Mouse (Mus musculus) heart, embryonic 13.5 days (tissue): ENCODE data around the gene Zfp39. TPM values are rescaled to one million over a fixed set of nuclear protein-coding genes. Genes with fewer than 3 reads are reported as not detected.

Experiments
- ATAC-seq: fragments of 200-750 bp; cut with Nextera tagmentation; 2 replicates; pipeline ENCODE4 v1.8.0; 2017; ENCODE audit warnings: moderate TSS enrichment; ENCODE audit not compliant: insufficient number of reproducible peaks, low FRiP score, low TSS enrichment; ENCODE audit errors: extremely low read depth
- H3K27ac ChIP-seq: fragments of 300-500 bp; sonication (generic); replicated peaks from 2 replicates; pipeline ENCODE4 v1.5.1; 2015; ENCODE audit warnings: moderate library complexity, mild to moderate bottlenecking, inconsistent platforms
- H3K27me3 ChIP-seq: fragments of 300-500 bp; sonication (generic); replicated peaks from 2 replicates; pipeline ENCODE4 v1.6.1; 2015; ENCODE audit warnings: mild to moderate bottlenecking, inconsistent platforms
- H3K36me3 ChIP-seq: fragments of 300-500 bp; sonication (generic); 2 replicates; pipeline ENCODE4 v1.6.1; 2015; ENCODE audit warnings: mild to moderate bottlenecking, inconsistent platforms
- H3K4me1 ChIP-seq: fragments of 300-500 bp; sonication (generic); 2 replicates; pipeline ENCODE4 v1.6.1; 2015; ENCODE audit warnings: inconsistent platforms
- H3K4me2 ChIP-seq: fragments of 300-500 bp; sonication (generic); 2 replicates; pipeline ENCODE4 v1.6.1; 2015; ENCODE audit warnings: inconsistent platforms, mild to moderate bottlenecking, moderate library complexity
- H3K4me3 ChIP-seq: fragments of 300-500 bp; sonication (generic); 2 replicates; pipeline ENCODE4 v1.5.1; 2015; ENCODE audit warnings: moderate library complexity, mild to moderate bottlenecking, inconsistent platforms
- H3K9ac ChIP-seq: fragments of 300-500 bp; sonication (generic); 2 replicates; pipeline ENCODE4 v1.6.1; 2015; ENCODE audit warnings: inconsistent platforms, mild to moderate bottlenecking, moderate library complexity
- H3K9me3 ChIP-seq: fragments of 300-500 bp; sonication (generic); 2 replicates; pipeline ENCODE4 v1.6.1; 2016; ENCODE audit warnings: inconsistent platforms
- WGBS: fragments of 180-500 bp; shearing (Covaris S2); methylation state at CpG from one replicate; pipeline ENCODE4 v1.1.7; 2015; ENCODE audit warnings: mixed read lengths; 5-methylcytosine and 5-hydroxymethylcytosine counted together
- polyA plus RNA-seq: library from polyadenylated mRNA; unstranded; fragments of >200 nt; fragmentation: Nextera tagmentation; extraction: Ambion mirVana; gene quantifications from 2 replicates; pipeline ENCODE4 v1.2.1, GENCODE M21; 2015

Gene Zfp39
- 3.3 and 3.5 TPM in 2 replicates for polyA plus RNA-seq

- peak; percentile 92 for ATAC-seq
- Histone ChIP-seq H3K27ac (peak within 1 kb of the TSS; percentile 92), H3K4me2 (peak within 1 kb of the TSS; percentile 82), H3K9ac (peak within 1 kb of the TSS; percentile 89), H3K9me3 (no peaks in the 10 kb centered on the region), H3K27me3 (no peaks in the 10 kb centered on the region), H3K4me3 (peak within 1 kb of the TSS; percentile 77), H3K36me3 (peaks cover 27% of the 10 kb centered on the region), H3K4me1 (peaks cover 14% of the 10 kb centered on the region)
- under 1% methylated on average over 40 of the region's 40 CpGs for WGBS
Observed at GRCm38 (mm10) chr11:58903511-58904409, at the start of gene Zfp39. TSS of gene Zfp39 (minus strand) at chr11:58904225.

GRCm38 (mm10) chr11:58953351-58954169 lies 49.5 kb upstream of the Zfp39 start:
- Histone ChIP-seq H3K4me3 (peak overlapping the region; percentile 76), H3K36me3 (peaks cover 16% of the 10 kb centered on the region), H3K27ac (peak overlapping the region; percentile 100), H3K27me3 (peaks cover 28% of the 10 kb centered on the region), H3K9ac (peak overlapping the region; percentile 92), H3K9me3 (no peaks in the 10 kb centered on the region), H3K4me2 (peak overlapping the region; percentile 97), H3K4me1 (peaks cover 39% of the 10 kb centered on the region)
- 1% methylated on average over 33 of the region's 33 CpGs for WGBS
- no peak for ATAC-seq

- no peak for ATAC-seq
- Histone ChIP-seq H3K9me3 (no peaks in the 10 kb centered on the region), H3K4me2 (no peak overlapping the region), H3K4me3 (no peak overlapping the region), H3K36me3 (no peaks in the 10 kb centered on the region), H3K27me3 (peaks cover 51% of the 10 kb centered on the region), H3K27ac (no peak overlapping the region), H3K4me1 (peaks cover 36% of the 10 kb centered on the region), H3K9ac (no peak overlapping the region)
- WGBS: 72% methylated on average over 5 of the region's 5 CpGs
Observed at GRCm38 (mm10) chr11:58951210-58951609, 47.2 kb upstream of the Zfp39 start.

- Histone ChIP-seq H3K4me2 (peak overlapping the region; percentile 73), H3K9me3 (no peaks in the 10 kb centered on the region), H3K9ac (peak overlapping the region; percentile 77), H3K36me3 (no peaks in the 10 kb centered on the region), H3K27ac (peak overlapping the region; percentile 80), H3K27me3 (peaks cover 65% of the 10 kb centered on the region), H3K4me1 (peaks cover 29% of the 10 kb centered on the region), H3K4me3 (peak overlapping the region; percentile 52)
- no peak for ATAC-seq
- WGBS: 16% methylated on average over 20 of the region's 20 CpGs
Observed at GRCm38 (mm10) chr11:58949480-58950431, 45.7 kb upstream of the Zfp39 start.

GRCm38 (mm10) chr11:58948542-58949479 lies 44.8 kb upstream of the Zfp39 start, which contains the start of gene Hist3h2ba:
TSS of gene Hist3h2ba (plus strand) at chr11:58948920.
- no peaks in the 10 kb centered on the region for H3K9me3 ChIP-seq
- H3K27ac ChIP-seq: peak within 1 kb of the TSS; percentile 80
- peak within 1 kb of the TSS; percentile 77 for H3K9ac ChIP-seq
- peaks cover 74% of the 10 kb centered on the region for H3K27me3 ChIP-seq
- no peaks in the 10 kb centered on the region for H3K36me3 ChIP-seq
- peak within 1 kb of the TSS; percentile 52 for H3K4me3 ChIP-seq
- 1% methylated on average over 48 of the region's 48 CpGs for WGBS
- H3K4me2 ChIP-seq: peak within 1 kb of the TSS; percentile 73
- H3K4me1 ChIP-seq: peaks cover 29% of the 10 kb centered on the region
- ATAC-seq: peak; percentile 60; the same call in 1 of the 2 replicates

- 18% methylated on average over 23 of the region's 23 CpGs for WGBS
- H3K9ac ChIP-seq: peak overlapping the region; percentile 71
Observed at GRCm38 (mm10) chr11:58947798-58948528, 43.9 kb upstream of the Zfp39 start.

GRCm38 (mm10) chr11:58947306-58947705 lies 43.3 kb upstream of the Zfp39 start:
- Histone ChIP-seq H3K4me1 (peaks cover 17% of the 10 kb centered on the region), H3K27me3 (peaks cover 82% of the 10 kb centered on the region), H3K4me2 (peak overlapping the region; percentile 73; the same call in 1 of the 2 replicates), H3K9ac (no peak overlapping the region), H3K4me3 (no peak overlapping the region), H3K9me3 (no peaks in the 10 kb centered on the region), H3K36me3 (no peaks in the 10 kb centered on the region), H3K27ac (no peak overlapping the region)
- no peak for ATAC-seq
- WGBS: 74% methylated on average over 3 of the region's 3 CpGs

More at GRCm38 (mm10) chr11:58947798-58948528, 43.9 kb upstream of the Zfp39 start:
- peaks cover 20% of the 10 kb centered on the region for H3K4me1 ChIP-seq
- peak overlapping the region; percentile 73 for H3K4me2 ChIP-seq
- H3K36me3 ChIP-seq: no peaks in the 10 kb centered on the region
- peaks cover 82% of the 10 kb centered on the region for H3K27me3 ChIP-seq
- H3K4me3 ChIP-seq: peak overlapping the region; percentile 52
- ATAC-seq: no peak
- no peaks in the 10 kb centered on the region for H3K9me3 ChIP-seq
- peak overlapping the region; percentile 73 for H3K27ac ChIP-seq

GRCm38 (mm10) chr11:58944136-58944535 lies 40.1 kb upstream of the Zfp39 start:
- ATAC-seq: no peak
- H3K27ac ChIP-seq: no peak overlapping the region
- no peak overlapping the region for H3K4me3 ChIP-seq
- H3K9ac ChIP-seq: no peak overlapping the region
- H3K4me1 ChIP-seq: peaks cover 17% of the 10 kb centered on the region
- WGBS: 72% methylated on average over 5 of the region's 5 CpGs
- no peaks in the 10 kb centered on the region for H3K36me3 ChIP-seq
- no peak overlapping the region for H3K4me2 ChIP-seq
- no peaks in the 10 kb centered on the region for H3K9me3 ChIP-seq
- peaks cover 59% of the 10 kb centered on the region for H3K27me3 ChIP-seq

- WGBS: 22% methylated on average over 6 of the region's 6 CpGs
- Histone ChIP-seq H3K9me3 (no peaks in the 10 kb centered on the region), H3K9ac (peak overlapping the region; percentile 96), H3K36me3 (peaks cover 27% of the 10 kb centered on the region), H3K4me2 (peak overlapping the region; percentile 93), H3K4me1 (peaks cover 26% of the 10 kb centered on the region), H3K4me3 (peak overlapping the region; percentile 88), H3K27me3 (peaks cover 14% of the 10 kb centered on the region), H3K27ac (peak overlapping the region; percentile 88)
- no peak for ATAC-seq
Observed at GRCm38 (mm10) chr11:58939088-58939439, 35.0 kb upstream of the Zfp39 start.
